In genomic region chr17:7388958-7389356, GRCm38 (mm10) we compare ENCODE assay signal across 36 mouse cellular contexts. TPM values are rescaled to one million over a fixed set of nuclear protein-coding genes. Genes with fewer than 3 reads are reported as not detected.
"Had no signal": no experiment of that assay in that cellular context is flagged by ENCODE, and none has a peak within 500 bp of the region (broad histone marks: within the 10 kb centered on the region; RNA-seq: fewer than 3 reads in every experiment).

No protein-coding gene starts in this region.

RNA-seq across cellular contexts. Expression of gene Unc93a2, which starts 3.7 kb away (rescaled TPM):
- total RNA-seq: gastrocnemius, postnatal 10 days; granulocyte monocyte progenitor cell, adult 5-6 weeks; heart, postnatal 36 days; hematopoietic stem cell, adult 5-6 weeks; layer of hippocampus, adult 8-10 months; layer of hippocampus, postnatal 14 days; layer of hippocampus, postnatal 36 days; left cerebral cortex, adult 18-20 months; left cerebral cortex, postnatal 25 days had no signal
- polyA plus RNA-seq: heart, embryonic 11.5 days; heart, embryonic 13.5 days; heart, embryonic 15.5 days; heart, postnatal 0 days; hindbrain, embryonic 11.5 days; hindbrain, embryonic 13.5 days; intestine, embryonic 14.5 days; kidney, embryonic 15.5 days; kidney, postnatal 0 days; limb, embryonic 10.5 days; limb, embryonic 12.5 days; liver, embryonic 12.5 days had no signal

RNA-seq across cellular contexts. Expression of gene Gm49630, which starts 17.2 kb away (rescaled TPM):
- total RNA-seq: gastrocnemius, adult 2 months; gastrocnemius, postnatal 10 days; gastrocnemius, postnatal 25 days; gastrocnemius, postnatal 4 days; granulocyte monocyte progenitor cell, adult 5-6 weeks; heart, adult 2 months; heart, postnatal 14 days; heart, postnatal 36 days; hematopoietic stem cell, adult 5-6 weeks; layer of hippocampus, adult 18-20 months; layer of hippocampus, adult 8-10 months; layer of hippocampus, postnatal 14 days; layer of hippocampus, postnatal 36 days; left cerebral cortex, adult 18-20 months; left cerebral cortex, adult 8-10 months; left cerebral cortex, postnatal 10 days; left cerebral cortex, postnatal 25 days; liver, adult 2 months had no signal
- polyA plus RNA-seq: heart, adult 2 months; heart, embryonic 11.5 days; heart, embryonic 13.5 days; heart, embryonic 15.5 days; heart, postnatal 0 days; hindbrain, embryonic 11.5 days; hindbrain, embryonic 13.5 days; hindbrain, embryonic 15.5 days; intestine, embryonic 14.5 days; intestine, embryonic 16.5 days; kidney, adult 2 months; kidney, embryonic 15.5 days; kidney, postnatal 0 days; large intestine, adult 2 months; limb, embryonic 10.5 days; limb, embryonic 12.5 days; limb, embryonic 14.5 days; liver, adult 2 months; liver, embryonic 12.5 days; liver, embryonic 14.5 days had no signal

RNA-seq across cellular contexts. Expression of gene Ttll2, which starts 36.5 kb away (rescaled TPM):
- total RNA-seq: gastrocnemius, postnatal 10 days; gastrocnemius, postnatal 25 days; gastrocnemius, postnatal 4 days; granulocyte monocyte progenitor cell, adult 5-6 weeks; heart, adult 2 months; heart, postnatal 14 days; heart, postnatal 36 days; hematopoietic stem cell, adult 5-6 weeks; layer of hippocampus, adult 18-20 months; layer of hippocampus, adult 8-10 months; layer of hippocampus, postnatal 14 days; layer of hippocampus, postnatal 36 days; left cerebral cortex, adult 18-20 months; left cerebral cortex, adult 8-10 months; left cerebral cortex, postnatal 10 days; left cerebral cortex, postnatal 25 days; liver, adult 2 months had no signal
- polyA plus RNA-seq: heart, embryonic 11.5 days; heart, embryonic 13.5 days; heart, embryonic 15.5 days; heart, postnatal 0 days; hindbrain, embryonic 11.5 days; hindbrain, embryonic 13.5 days; hindbrain, embryonic 15.5 days; intestine, embryonic 14.5 days; intestine, embryonic 16.5 days; kidney, adult 2 months; kidney, embryonic 15.5 days; kidney, postnatal 0 days; limb, embryonic 10.5 days; limb, embryonic 12.5 days; limb, embryonic 14.5 days; liver, embryonic 12.5 days had no signal
